Mouse (Mus musculus) subcutaneous adipose tissue, adult 2 months (tissue): ENCODE results near the gene Trmt1l. TPM values are rescaled to one million over a fixed set of nuclear protein-coding genes. Genes with fewer than 3 reads are reported as not detected.

Experiments used
- polyA plus RNA-seq: library from polyadenylated mRNA; depleted of rRNA; stranded (reverse); fragments of >200 nt; gene quantifications from 2 replicates; pipeline ENCODE4 v1.2.3, GENCODE M21; 2012; ENCODE audit warnings: low replicate concordance; rRNA removed

The Trmt1l gene
- polyA plus RNA-seq, result 14.4 and 21.0 TPM in 2 replicates

GRCm38 (mm10) chr1:151428263-151429221, at the start of gene Trmt1l, which contains the start of gene Swt1:
Gene Trmt1l (plus strand): TSS chr1:151428542.
Gene Swt1 (minus strand): TSS chr1:151428455.

GRCm38 (mm10) chr1:151500531-151501361, 72.4 kb downstream of the Trmt1l start, which contains the start of gene Rnf2:
Gene Rnf2 (minus strand): TSS chr1:151500955.

Other genes with a start within 250 kb of the Trmt1l start
- gene Gm47985, start 246.0 kb upstream of the Trmt1l start, polyA plus RNA-seq, result 0.10 TPM in 1 of 2 replicates, not detected in the other
- not detected in 2 replicates for gene Gm8947, start 236.2 kb upstream of the Trmt1l start, polyA plus RNA-seq
- gene Gm47995, start 230.1 kb upstream of the Trmt1l start, polyA plus RNA-seq, result not detected in 2 replicates
- gene 3110040M04Rik, start 224.4 kb upstream of the Trmt1l start, polyA plus RNA-seq, result not detected in 2 replicates
- gene Gm47996, start 218.4 kb upstream of the Trmt1l start, polyA plus RNA-seq, result not detected in 2 replicates
- 51.7 and 60.0 TPM in 2 replicates for gene Ivns1abp, start 84.1 kb upstream of the Trmt1l start, polyA plus RNA-seq
- 7.1 and 10.1 TPM in 2 replicates for gene Swt1, start 87 bp upstream of the Trmt1l start, polyA plus RNA-seq
- gene Rnf2, start 72.4 kb downstream of the Trmt1l start, polyA plus RNA-seq, result 27.1 and 34.8 TPM in 2 replicates
- 14.4 and 16.5 TPM in 2 replicates for gene Fam129a, start 142.6 kb downstream of the Trmt1l start, polyA plus RNA-seq